Mouse (Mus musculus) brain, embryonic 14.5 days (tissue): Measurements from ENCODE around the gene Rufy1.

Experiments
- CTCF ChIP-seq: fragments of 200-500 bp; IDR thresholded peaks from 2 replicates; pipeline ENCODE4 v1.5.1; 2012; ENCODE audit warnings: inconsistent platforms, mild to moderate bottlenecking, moderate library complexity, borderline replicate concordance; ENCODE audit not compliant: insufficient read depth, insufficient read length; ENCODE audit errors: extremely low read depth
- POLR2A ChIP-seq: fragments of 200-500 bp; IDR thresholded peaks from 2 replicates; pipeline ENCODE4 v1.6.1; 2012; ENCODE audit warnings: mild to moderate bottlenecking, inconsistent platforms, borderline replicate concordance; ENCODE audit not compliant: poor library complexity, insufficient read depth, insufficient read length, severe bottlenecking; ENCODE audit errors: extremely low read depth

- TF ChIP-seq POLR2A: no peak
- no peak for TF ChIP-seq CTCF
These were observed 42.6 kb downstream of the Rufy1 start for GRCm38 (mm10) chr11:50388217-50388929.
